Mouse (Mus musculus) midbrain, embryonic 12.5 days (tissue): ENCODE measurements around the gene Maml3. TPM values are rescaled to one million over a fixed set of nuclear protein-coding genes. Genes with fewer than 3 reads are reported as not detected.

Experiments
- ATAC-seq: fragments of 200-750 bp; cut with Nextera tagmentation; 2 replicates; pipeline ENCODE4 v1.8.0; 2017; ENCODE audit warnings: low read depth, moderate TSS enrichment, moderate library complexity; ENCODE audit not compliant: low FRiP score
- H3K27ac ChIP-seq: fragments of 300-500 bp; sonication (generic); replicated peaks from 2 replicates; pipeline ENCODE4 v1.5.1; 2016; ENCODE audit warnings: mild to moderate bottlenecking
- H3K27me3 ChIP-seq: fragments of 300-500 bp; sonication (generic); 2 replicates; pipeline ENCODE4 v1.6.1; 2016; ENCODE audit warnings: mild to moderate bottlenecking
- H3K36me3 ChIP-seq: fragments of 300-500 bp; sonication (generic); 2 replicates; pipeline ENCODE4 v1.6.1; 2016
- H3K4me1 ChIP-seq: fragments of 300-500 bp; sonication (generic); 2 replicates; pipeline ENCODE4 v1.6.1; 2016
- H3K4me2 ChIP-seq: fragments of 300-500 bp; sonication (generic); replicated peaks from 2 replicates; pipeline ENCODE4 v1.6.1; 2016; ENCODE audit warnings: mild to moderate bottlenecking, moderate library complexity
- H3K4me3 ChIP-seq: fragments of 300-500 bp; sonication (generic); 2 replicates; pipeline ENCODE4 v1.5.1; 2016; ENCODE audit warnings: mild to moderate bottlenecking
- H3K9ac ChIP-seq: fragments of 300-500 bp; sonication (generic); replicated peaks from 2 replicates; pipeline ENCODE4 v1.6.1; 2016; ENCODE audit warnings: mild to moderate bottlenecking, moderate library complexity
- H3K9me3 ChIP-seq: fragments of 300-500 bp; sonication (generic); 2 replicates; pipeline ENCODE4 v1.6.1; 2016; ENCODE audit warnings: mild to moderate bottlenecking
- WGBS: fragments of 180-500 bp; shearing (Covaris S2); methylation state at CpG from one replicate; pipeline ENCODE4 v1.1.7; 2016; 5-methylcytosine and 5-hydroxymethylcytosine counted together
- polyA plus RNA-seq: library from polyadenylated mRNA; unstranded; fragments of >200 nt; fragmentation: Nextera tagmentation; extraction: Ambion mirVana; gene quantifications from 2 replicates; pipeline ENCODE4 v1.2.1, GENCODE M21; 2016

Gene Maml3
- polyA plus RNA-seq, 1 experiment from 2014 or later: 8.2 TPM

DNA sequence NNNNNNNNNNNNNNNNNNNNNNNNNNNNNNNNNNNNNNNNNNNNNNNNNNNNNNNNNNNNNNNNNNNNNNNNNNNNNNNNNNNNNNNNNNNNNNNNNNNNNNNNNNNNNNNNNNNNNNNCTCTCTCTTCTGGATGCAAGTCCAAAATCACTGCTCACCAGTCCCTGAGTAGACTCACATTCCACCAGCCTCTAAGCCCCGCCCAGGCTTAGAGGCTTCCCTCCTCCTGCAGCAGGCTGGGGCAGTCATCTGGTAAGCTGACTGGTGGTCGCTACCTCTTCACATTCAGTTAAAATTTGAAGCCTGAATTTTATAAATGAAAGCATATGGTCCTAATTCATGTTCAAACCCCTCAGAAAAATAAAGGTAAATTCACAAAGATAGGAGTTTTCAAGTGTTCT lies 436.3 kb downstream of the Maml3 start:
- no peak overlapping the region for H3K4me3 ChIP-seq
- no peak overlapping the region for H3K9ac ChIP-seq
- no peaks in the 10 kb centered on the region for H3K4me1 ChIP-seq
- H3K27me3 ChIP-seq: no peaks in the 10 kb centered on the region
- no peak overlapping the region for H3K4me2 ChIP-seq
- H3K36me3 ChIP-seq: no peaks in the 10 kb centered on the region
- WGBS: 37% methylated on average over 2 of the region's 2 CpGs
- ATAC-seq: no peak
- H3K9me3 ChIP-seq: no peaks in the 10 kb centered on the region
- H3K27ac ChIP-seq: no peak overlapping the region

DNA sequence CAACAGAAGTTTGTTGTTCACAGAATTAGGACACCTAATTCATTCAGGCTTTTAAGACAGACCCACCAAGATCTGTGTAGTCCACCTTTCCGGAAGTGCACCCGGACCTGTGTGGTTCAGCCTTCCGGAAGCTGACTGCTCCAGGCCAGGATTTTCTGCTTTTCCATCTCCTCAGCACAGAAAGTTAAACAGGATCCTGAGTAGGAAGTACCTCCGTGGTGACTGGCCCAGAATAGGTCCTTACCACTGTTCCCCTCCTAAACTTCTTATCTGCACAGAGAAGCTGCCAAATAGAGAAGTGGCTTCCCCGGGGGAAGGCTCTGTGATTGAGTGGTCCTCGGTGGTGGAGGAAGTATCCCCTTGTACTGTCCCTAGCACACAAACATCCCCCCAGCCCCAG lies 442.3 kb downstream of the Maml3 start:
- no peak overlapping the region for H3K27ac ChIP-seq
- ATAC-seq: no peak
- no peak overlapping the region for H3K4me2 ChIP-seq
- H3K27me3 ChIP-seq: no peaks in the 10 kb centered on the region
- no peak overlapping the region for H3K4me3 ChIP-seq
- H3K9ac ChIP-seq: no peak overlapping the region
- 72% methylated on average over 6 of the region's 6 CpGs for WGBS
- H3K4me1 ChIP-seq: no peaks in the 10 kb centered on the region
- no peaks in the 10 kb centered on the region for H3K36me3 ChIP-seq
- no peaks in the 10 kb centered on the region for H3K9me3 ChIP-seq

- ATAC-seq: no peak
- H3K9me3 ChIP-seq: no peaks in the 10 kb centered on the region
- WGBS: 81% methylated on average over 11 of the region's 11 CpGs
Measured at GRCm38 (mm10) chr3:51661880-51662550, 442.9 kb downstream of the Maml3 start.

DNA sequence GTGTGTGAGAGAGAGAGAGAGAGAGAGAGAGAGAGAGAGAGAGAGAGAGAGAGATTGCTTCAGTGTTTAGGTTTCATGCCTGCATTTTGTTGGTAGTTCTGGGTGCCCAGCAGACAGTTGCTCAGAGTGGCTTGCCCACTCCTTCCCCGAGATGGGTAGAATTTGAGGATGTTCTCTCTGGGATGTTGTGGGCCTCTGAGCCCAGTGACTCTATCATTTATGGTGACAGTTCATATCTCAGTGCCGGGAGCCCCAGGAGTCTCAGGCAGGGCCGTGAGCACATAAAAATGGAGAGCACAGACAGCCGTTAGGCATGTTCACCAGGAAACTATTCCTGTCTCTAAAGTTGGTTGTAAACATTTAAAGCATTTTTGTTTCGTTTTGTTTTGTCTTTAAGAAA lies 443.5 kb downstream of the Maml3 start:
- Histone ChIP-seq H3K36me3 (no peaks in the 10 kb centered on the region), H3K9ac (no peak overlapping the region), H3K27ac (no peak overlapping the region), H3K4me2 (no peak overlapping the region), H3K4me3 (no peak overlapping the region), H3K9me3 (no peaks in the 10 kb centered on the region), H3K27me3 (no peaks in the 10 kb centered on the region), H3K4me1 (no peaks in the 10 kb centered on the region)
- WGBS: 77% methylated on average over 5 of the region's 5 CpGs
- ATAC-seq: no peak

More at GRCm38 (mm10) chr3:51661880-51662550, 442.9 kb downstream of the Maml3 start:
- Histone ChIP-seq H3K9ac (no peak overlapping the region), H3K36me3 (no peaks in the 10 kb centered on the region), H3K27ac (no peak overlapping the region), H3K4me3 (no peak overlapping the region), H3K4me2 (no peak overlapping the region), H3K4me1 (no peaks in the 10 kb centered on the region), H3K27me3 (no peaks in the 10 kb centered on the region)

GRCm38 (mm10) chr3:51660821-51661276 lies 444.0 kb downstream of the Maml3 start:
- 76% methylated on average over 3 of the region's 3 CpGs for WGBS
- no peak overlapping the region for H3K9ac ChIP-seq
- no peaks in the 10 kb centered on the region for H3K36me3 ChIP-seq
- no peak for ATAC-seq
- no peak overlapping the region for H3K4me3 ChIP-seq
- H3K4me2 ChIP-seq: no peak overlapping the region
- H3K4me1 ChIP-seq: no peaks in the 10 kb centered on the region
- no peaks in the 10 kb centered on the region for H3K27me3 ChIP-seq
- H3K27ac ChIP-seq: no peak overlapping the region
- H3K9me3 ChIP-seq: no peaks in the 10 kb centered on the region

GRCm38 (mm10) chr3:51660060-51660459 lies 444.8 kb downstream of the Maml3 start, which contains the start of gene Mgst2:
Gene Mgst2, plus strand, starts transcription at chr3:51660360.
- no peaks in the 10 kb centered on the region for H3K4me1 ChIP-seq
- H3K4me2 ChIP-seq: no peak within 1 kb of the TSS
- no peaks in the 10 kb centered on the region for H3K27me3 ChIP-seq
- WGBS: 63% methylated on average over 4 of the region's 4 CpGs
- H3K9me3 ChIP-seq: no peaks in the 10 kb centered on the region
- H3K27ac ChIP-seq: no peak within 1 kb of the TSS
- ATAC-seq: no peak
- H3K4me3 ChIP-seq: no peak within 1 kb of the TSS
- H3K36me3 ChIP-seq: no peaks in the 10 kb centered on the region
- no peak within 1 kb of the TSS for H3K9ac ChIP-seq

- no peaks in the 10 kb centered on the region for H3K4me1 ChIP-seq
- no peaks in the 10 kb centered on the region for H3K27me3 ChIP-seq
- H3K9ac ChIP-seq: no peak overlapping the region
- H3K9me3 ChIP-seq: no peaks in the 10 kb centered on the region
- H3K27ac ChIP-seq: no peak overlapping the region
- 90% methylated on average over 5 of the region's 5 CpGs for WGBS
- no peaks in the 10 kb centered on the region for H3K36me3 ChIP-seq
- no peak for ATAC-seq
- H3K4me3 ChIP-seq: no peak overlapping the region
- H3K4me2 ChIP-seq: no peak overlapping the region
Measured at GRCm38 (mm10) chr3:51659415-51659814, 445.5 kb downstream of the Maml3 start.

- WGBS: 82% methylated on average over 6 of the region's 6 CpGs
- no peaks in the 10 kb centered on the region for H3K9me3 ChIP-seq
- 0 out of 2 replicates have a peak, but pooled peaks cover 4% of the 10 kb centered on the region for H3K27me3 ChIP-seq
- peaks cover 9% of the 10 kb centered on the region for H3K4me1 ChIP-seq
- H3K36me3 ChIP-seq: no peaks in the 10 kb centered on the region
- H3K27ac ChIP-seq: no peak overlapping the region
- H3K4me2 ChIP-seq: no peak overlapping the region
- no peak overlapping the region for H3K9ac ChIP-seq
- no peak for ATAC-seq
- no peak overlapping the region for H3K4me3 ChIP-seq
Measured at GRCm38 (mm10) chr3:51654303-51655055, 450.4 kb downstream of the Maml3 start.

DNA sequence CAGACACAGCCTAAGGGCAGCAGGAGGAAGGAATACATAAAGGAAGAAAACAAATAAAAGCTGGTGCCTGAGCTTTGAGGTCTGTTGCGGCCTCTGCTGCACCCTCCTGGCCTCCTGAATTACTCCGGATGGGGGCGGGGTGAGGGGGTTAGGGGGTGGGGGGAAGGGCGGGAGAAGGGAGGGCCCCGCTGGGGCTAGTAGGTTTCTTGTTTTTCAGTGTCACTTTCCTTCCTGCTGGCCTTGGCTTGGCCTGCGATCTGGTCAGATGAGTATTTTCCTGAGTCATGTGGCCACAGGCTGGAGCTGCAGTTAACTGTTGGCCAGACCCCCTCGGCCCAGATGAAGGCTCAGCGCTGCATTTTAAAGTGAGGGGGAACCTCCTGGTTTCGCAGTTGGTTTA lies 452.2 kb downstream of the Maml3 start:
- Histone ChIP-seq H3K4me3 (peak overlapping the region; percentile 10; the same call in 1 of the 2 replicates), H3K4me2 (peak overlapping the region; percentile 37), H3K9ac (0 out of 2 replicates have a peak overlapping the region, but pooled peaks have one; percentile 43), H3K36me3 (no peaks in the 10 kb centered on the region), H3K27ac (no peak overlapping the region; the same call in 1 of the 2 replicates), H3K9me3 (no peaks in the 10 kb centered on the region), H3K4me1 (peaks cover 13% of the 10 kb centered on the region), H3K27me3 (0 out of 2 replicates have a peak, but pooled peaks cover 4% of the 10 kb centered on the region)
- peak; percentile 47; the same call in 1 of the 2 replicates for ATAC-seq
- 5% methylated on average over 9 of the region's 9 CpGs for WGBS

- 4% methylated on average over 9 of the region's 9 CpGs for WGBS
- Histone ChIP-seq H3K9me3 (no peaks in the 10 kb centered on the region), H3K27ac (no peak overlapping the region; the same call in 1 of the 2 replicates), H3K4me2 (peak overlapping the region; percentile 37), H3K36me3 (no peaks in the 10 kb centered on the region), H3K4me1 (peaks cover 13% of the 10 kb centered on the region), H3K4me3 (peak overlapping the region; percentile 10; the same call in 1 of the 2 replicates), H3K9ac (0 out of 2 replicates have a peak overlapping the region, but pooled peaks have one; percentile 43), H3K27me3 (0 out of 2 replicates have a peak, but pooled peaks cover 4% of the 10 kb centered on the region)
- ATAC-seq: peak; percentile 52; the same call in 1 of the 2 replicates
Measured at GRCm38 (mm10) chr3:51652292-51652691, 452.6 kb downstream of the Maml3 start.

GRCm38 (mm10) chr3:51651149-51651548 lies 453.7 kb downstream of the Maml3 start:
- Histone ChIP-seq H3K27me3 (0 out of 2 replicates have a peak, but pooled peaks cover 4% of the 10 kb centered on the region), H3K9me3 (no peaks in the 10 kb centered on the region), H3K27ac (no peak overlapping the region), H3K4me2 (no peak overlapping the region), H3K4me1 (peaks cover 13% of the 10 kb centered on the region), H3K36me3 (no peaks in the 10 kb centered on the region), H3K4me3 (no peak overlapping the region), H3K9ac (no peak overlapping the region)
- no peak for ATAC-seq
- 76% methylated on average over 2 of the region's 2 CpGs for WGBS

DNA sequence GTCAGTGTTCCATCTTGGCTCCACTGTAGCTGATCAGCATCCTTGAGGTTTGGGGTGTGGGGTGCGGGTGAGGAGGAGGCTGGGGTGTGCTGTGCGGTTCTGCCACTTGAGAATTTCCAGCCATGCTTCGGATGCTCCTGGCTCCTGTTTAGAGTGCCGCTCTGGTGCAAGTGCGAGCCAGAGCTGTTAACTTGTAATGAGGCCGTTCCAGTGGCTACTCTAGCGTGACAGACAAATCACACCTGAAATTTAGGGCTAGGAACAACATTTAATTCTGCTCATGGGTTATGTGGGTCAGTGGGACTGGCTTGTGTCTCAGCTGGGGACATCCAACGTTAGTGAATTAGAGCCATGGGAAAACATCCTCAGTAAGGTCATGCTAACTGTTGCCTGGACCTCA lies 454.9 kb downstream of the Maml3 start:
- no peak overlapping the region for H3K27ac ChIP-seq
- H3K36me3 ChIP-seq: no peaks in the 10 kb centered on the region
- WGBS: 84% methylated on average over 8 of the region's 8 CpGs
- no peaks in the 10 kb centered on the region for H3K9me3 ChIP-seq
- no peak overlapping the region for H3K9ac ChIP-seq
- peaks cover 13% of the 10 kb centered on the region for H3K4me1 ChIP-seq
- no peak overlapping the region for H3K4me2 ChIP-seq
- ATAC-seq: no peak
- no peak overlapping the region for H3K4me3 ChIP-seq
- 0 out of 2 replicates have a peak, but pooled peaks cover 4% of the 10 kb centered on the region for H3K27me3 ChIP-seq
